Mouse (Mus musculus) lung, adult 2 months (tissue): ENCODE results near the gene Ngf. TPM values are rescaled to one million over a fixed set of nuclear protein-coding genes. Genes with fewer than 3 reads are reported as not detected.

Experiments
- DNase-seq: peaks from one replicate; pipeline ENCODE4 v3.0.0; 2022
- H3K4me1 ChIP-seq: fragments of 200-500 bp; 2 replicates; pipeline ENCODE4 v1.6.1; 2011; ENCODE audit warnings: low read length; ENCODE audit not compliant: control insufficient read depth, insufficient read depth
- H3K4me3 ChIP-seq: fragments of 200-500 bp; replicated peaks from 2 replicates; pipeline ENCODE3; 2011; ENCODE audit warnings: low read depth, mild to moderate bottlenecking, control low read depth, low read length; ENCODE audit errors: extremely low read depth
- CTCF ChIP-seq: fragments of 200-500 bp; IDR thresholded peaks from 2 replicates; pipeline ENCODE4 v1.5.1; 2011; ENCODE audit warnings: mild to moderate bottlenecking, low read length, control low read depth; ENCODE audit not compliant: insufficient read depth
- POLR2A ChIP-seq: fragments of 200-500 bp; IDR thresholded peaks from 2 replicates; pipeline ENCODE4 v1.6.1; 2011; ENCODE audit warnings: low read depth, mild to moderate bottlenecking, control low read depth, low read length, borderline replicate concordance; ENCODE audit errors: extremely low read depth
- WGBS: fragments of 180-500 bp; shearing (Covaris S2); methylation state at CpG from one replicate; pipeline ENCODE4 v1.1.7; 2018; 5-methylcytosine and 5-hydroxymethylcytosine counted together
- polyA plus RNA-seq: library from polyadenylated mRNA; depleted of rRNA; stranded (reverse); fragments of >200 nt; gene quantifications from 2 replicates; pipeline ENCODE4 v1.2.3, GENCODE M21; 2012

Ngf gene
- polyA plus RNA-seq, 1 experiment = 1.7 TPM

- peak; percentile 17 for DNase-seq
- no peak for TF ChIP-seq CTCF
- no peak for TF ChIP-seq POLR2A
- Histone ChIP-seq H3K4me3 (peak overlapping the region; percentile 10), H3K4me1 (no peaks in the 10 kb centered on the region; the same call in 1 of the 2 replicates)
- 44% methylated on average over 6 of the region's 6 CpGs for WGBS
Observed at GRCm38 (mm10) chr3:102526481-102526880, 56.8 kb downstream of the Ngf start.

DNA sequence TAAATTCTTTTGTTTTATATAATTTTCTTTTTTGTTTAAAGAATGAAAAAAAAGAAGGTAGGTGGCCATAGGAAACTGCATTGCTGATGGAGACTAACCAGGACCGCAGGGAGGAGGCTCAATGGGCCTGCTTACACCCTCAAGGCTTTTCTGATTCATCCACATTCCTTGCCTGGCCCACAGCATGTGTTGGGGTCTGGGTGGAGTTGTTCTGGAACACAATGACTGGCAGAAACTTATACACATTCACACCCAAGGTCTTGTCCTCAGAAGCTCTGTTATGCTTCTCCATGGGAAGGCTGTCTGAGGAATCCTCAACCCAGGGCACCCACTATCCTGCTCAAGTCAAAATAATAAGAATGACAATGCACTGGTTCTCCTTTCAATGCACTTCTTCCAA, 65.0 kb downstream of the Ngf start:
- DNase-seq = no peak
- TF ChIP-seq CTCF (no peak), POLR2A (no peak)
- Histone ChIP-seq H3K4me3 (no peak overlapping the region), H3K4me1 (no peaks in the 10 kb centered on the region)
- 89% methylated on average over 1 of the region's 1 CpGs for WGBS

DNA sequence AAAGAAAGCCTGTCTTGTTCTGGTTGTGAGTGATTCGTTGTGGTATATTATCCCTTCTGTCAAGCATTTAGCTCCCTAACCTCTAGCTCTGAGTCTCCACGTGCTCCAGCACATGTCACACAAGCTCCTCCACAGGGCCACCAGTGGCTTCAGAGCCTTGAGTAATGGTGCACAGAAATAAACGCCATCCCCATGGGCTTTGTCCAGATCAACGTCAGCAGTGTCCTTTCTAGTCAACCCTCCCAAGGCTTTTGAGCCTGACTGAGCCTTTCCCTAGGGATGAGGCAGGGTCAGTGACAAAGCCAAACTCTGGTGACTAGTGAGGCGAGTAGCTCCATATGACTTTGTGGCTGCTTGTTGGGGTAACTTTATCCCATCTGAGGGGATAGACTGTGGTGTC, 73.9 kb downstream of the Ngf start:
- no peak for TF ChIP-seq CTCF
- TF ChIP-seq POLR2A = no peak
- DNase-seq = no peak
- no peaks in the 10 kb centered on the region for H3K4me1 ChIP-seq
- H3K4me3 ChIP-seq = no peak overlapping the region
- 74% methylated on average over 5 of the region's 5 CpGs for WGBS

- H3K4me1 ChIP-seq = no peaks in the 10 kb centered on the region
- WGBS = 72% methylated on average over 5 of the region's 5 CpGs
- no peak overlapping the region for H3K4me3 ChIP-seq
- TF ChIP-seq CTCF = no peak
- no peak for TF ChIP-seq POLR2A
- DNase-seq = no peak
Observed at GRCm38 (mm10) chr3:102547536-102547935, 77.8 kb downstream of the Ngf start.

DNA sequence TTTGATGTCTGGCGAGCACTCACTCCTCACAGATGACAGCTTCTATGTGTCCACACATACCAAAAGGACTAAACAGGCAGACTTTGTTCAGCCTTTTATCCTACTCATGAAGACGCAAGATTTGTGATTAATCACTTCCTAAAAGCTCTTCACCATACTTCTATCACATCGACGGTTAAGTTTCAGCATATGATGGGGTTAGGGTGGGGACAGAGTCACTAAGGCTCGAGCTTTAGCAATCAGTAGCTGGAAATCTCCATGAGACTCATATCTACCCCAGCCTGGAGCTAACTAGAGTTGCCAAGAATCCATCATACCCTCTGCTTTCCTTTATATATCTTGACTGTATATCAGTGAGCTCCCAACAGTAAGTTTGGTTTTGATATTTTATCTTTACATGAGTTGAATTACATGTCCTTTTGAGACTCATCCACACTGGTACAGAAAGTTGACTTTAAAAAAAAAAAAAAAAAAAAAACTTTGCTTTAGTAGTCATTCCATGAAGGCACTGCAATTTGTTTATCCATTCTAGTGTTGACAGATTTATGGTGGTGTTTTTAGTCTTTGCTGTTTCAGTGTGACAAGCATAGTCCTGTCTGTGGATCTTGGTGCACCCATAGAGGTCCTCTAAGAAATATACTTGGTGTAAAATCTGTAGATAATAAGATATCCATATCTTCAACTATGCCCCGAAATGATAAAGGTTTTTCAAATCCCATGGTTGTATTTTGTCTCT, 84.4 kb downstream of the Ngf start:
- 45% methylated on average over 6 of the region's 6 CpGs for WGBS

DNA sequence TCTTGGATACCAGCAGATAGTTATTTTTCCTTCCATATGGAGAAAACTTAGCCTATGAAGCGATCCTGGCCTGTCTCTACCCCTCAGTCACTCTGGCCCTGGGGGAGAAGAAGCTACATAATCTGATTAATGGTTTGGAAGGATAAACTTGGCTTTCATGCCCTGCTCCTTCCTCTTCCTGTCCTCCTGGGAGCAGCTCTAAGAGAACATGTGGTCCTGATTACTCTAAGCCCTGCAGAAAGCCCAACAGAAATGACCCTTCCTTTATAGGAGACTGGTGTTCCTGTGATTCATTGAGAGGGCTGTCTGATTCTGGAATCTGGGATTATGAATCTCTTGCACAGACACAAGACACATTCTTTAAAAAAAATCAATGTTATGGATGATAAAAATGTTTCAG, 86.4 kb downstream of the Ngf start:
- H3K4me3 ChIP-seq = no peak overlapping the region
- no peak for DNase-seq
- H3K4me1 ChIP-seq = no peaks in the 10 kb centered on the region
- WGBS = 49% methylated on average over 1 of the region's 1 CpGs
- TF ChIP-seq POLR2A (no peak), CTCF (no peak)

More for the DNA sequence above, 84.4 kb downstream of the Ngf start:
- TF ChIP-seq CTCF = no peak
- TF ChIP-seq POLR2A = no peak
- no peak for DNase-seq
- H3K4me1 ChIP-seq = no peaks in the 10 kb centered on the region
- H3K4me3 ChIP-seq = no peak overlapping the region

DNA sequence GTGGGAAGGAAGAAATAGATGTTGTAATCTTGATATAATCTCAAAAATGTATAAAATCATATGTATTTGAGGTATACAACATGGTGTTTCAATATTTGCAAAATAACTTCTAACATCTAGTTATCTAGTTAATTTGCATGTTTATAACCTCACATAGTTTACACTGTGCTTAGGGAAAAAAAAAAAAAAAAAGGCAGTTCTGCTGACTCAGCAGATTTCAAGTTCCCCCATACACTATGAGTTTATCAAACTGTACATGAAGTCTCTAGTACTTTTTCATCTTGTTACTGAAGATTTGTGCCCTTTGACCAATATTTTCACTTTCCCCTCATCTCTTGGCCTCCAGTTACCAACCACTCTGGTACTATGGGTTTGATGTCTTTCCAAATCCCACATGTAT, 86.9 kb downstream of the Ngf start:
- no peak overlapping the region for H3K4me3 ChIP-seq
- no peak for TF ChIP-seq CTCF
- no peak for DNase-seq
- no peaks in the 10 kb centered on the region for H3K4me1 ChIP-seq
